Mouse (Mus musculus): Measurements from ENCODE around the gene Mroh2a. TPM values are rescaled to one million over a fixed set of nuclear protein-coding genes. Genes with fewer than 3 reads are reported as not detected.

Gene Mroh2a
- total RNA-seq, 1 experiment from 2014 or later = 0.05 TPM

GRCm38 (mm10) chr1:88277818-88278511, 51.2 kb downstream of the Mroh2a start:
- peak; percentile 0 to 1; a peak in 1 of 4 replicates for ATAC-seq (replicated peaks in 1 of 2; ENCODE audit: insufficient read depth in 1 of 2, low FRiP score in 2 of 2, low TSS enrichment in 1 of 2, low read depth in 1 of 2, poor library complexity in 2 of 2, severe bottlenecking in 2 of 2)

- no peak for ATAC-seq (replicated peaks in 1 of 2; ENCODE audit: insufficient read depth in 1 of 2, low FRiP score in 2 of 2, low TSS enrichment in 1 of 2, low read depth in 1 of 2, poor library complexity in 2 of 2, severe bottlenecking in 2 of 2)
Measured at GRCm38 (mm10) chr1:88279111-88280005, 52.6 kb downstream of the Mroh2a start.

- no peak for ATAC-seq (replicated peaks in 1 of 2; ENCODE audit: insufficient read depth in 1 of 2, low FRiP score in 2 of 2, low TSS enrichment in 1 of 2, low read depth in 1 of 2, poor library complexity in 2 of 2, severe bottlenecking in 2 of 2)
Measured at GRCm38 (mm10) chr1:88280006-88280690, 53.4 kb downstream of the Mroh2a start.

GRCm38 (mm10) chr1:88282301-88282700, 55.5 kb downstream of the Mroh2a start:
- no peak for ATAC-seq (replicated peaks in 1 of 2; ENCODE audit: insufficient read depth in 1 of 2, low FRiP score in 2 of 2, low TSS enrichment in 1 of 2, low read depth in 1 of 2, poor library complexity in 2 of 2, severe bottlenecking in 2 of 2)

GRCm38 (mm10) chr1:88283376-88284227, 56.8 kb downstream of the Mroh2a start:
- ATAC-seq (replicated peaks in 1 of 2; ENCODE audit: insufficient read depth in 1 of 2, low FRiP score in 2 of 2, low TSS enrichment in 1 of 2, low read depth in 1 of 2, poor library complexity in 2 of 2, severe bottlenecking in 2 of 2) = no peak

GRCm38 (mm10) chr1:88284228-88284945, 57.6 kb downstream of the Mroh2a start:
- ATAC-seq (replicated peaks in 1 of 2; ENCODE audit: insufficient read depth in 1 of 2, low FRiP score in 2 of 2, low TSS enrichment in 1 of 2, low read depth in 1 of 2, poor library complexity in 2 of 2, severe bottlenecking in 2 of 2) = no peak

GRCm38 (mm10) chr1:88284946-88285320, 58.1 kb downstream of the Mroh2a start:
- peak; percentile 41 to 43 for ATAC-seq (replicated peaks in 1 of 2; ENCODE audit: insufficient read depth in 1 of 2, low FRiP score in 2 of 2, low TSS enrichment in 1 of 2, low read depth in 1 of 2, poor library complexity in 2 of 2, severe bottlenecking in 2 of 2)

GRCm38 (mm10) chr1:88285652-88286051, 58.9 kb downstream of the Mroh2a start:
- no peak for ATAC-seq (replicated peaks in 1 of 2; ENCODE audit: insufficient read depth in 1 of 2, low FRiP score in 2 of 2, low TSS enrichment in 1 of 2, low read depth in 1 of 2, poor library complexity in 2 of 2, severe bottlenecking in 2 of 2)

- ATAC-seq (replicated peaks in 1 of 2; ENCODE audit: insufficient read depth in 1 of 2, low FRiP score in 2 of 2, low TSS enrichment in 1 of 2, low read depth in 1 of 2, poor library complexity in 2 of 2, severe bottlenecking in 2 of 2) = no peak
Measured at GRCm38 (mm10) chr1:88286136-88286845, 59.5 kb downstream of the Mroh2a start.

GRCm38 (mm10) chr1:88286887-88287696, 60.3 kb downstream of the Mroh2a start:
- no peak; a peak in 1 of 4 replicates for ATAC-seq (replicated peaks in 1 of 2; ENCODE audit: insufficient read depth in 1 of 2, low FRiP score in 2 of 2, low TSS enrichment in 1 of 2, low read depth in 1 of 2, poor library complexity in 2 of 2, severe bottlenecking in 2 of 2)

GRCm38 (mm10) chr1:88287697-88287980, 60.9 kb downstream of the Mroh2a start:
- ATAC-seq (replicated peaks in 1 of 2; ENCODE audit: insufficient read depth in 1 of 2, low FRiP score in 2 of 2, low TSS enrichment in 1 of 2, low read depth in 1 of 2, poor library complexity in 2 of 2, severe bottlenecking in 2 of 2) = peak; percentile 34 to 47

- no peak for ATAC-seq (replicated peaks in 1 of 2; ENCODE audit: insufficient read depth in 1 of 2, low FRiP score in 2 of 2, low TSS enrichment in 1 of 2, low read depth in 1 of 2, poor library complexity in 2 of 2, severe bottlenecking in 2 of 2)
Measured at GRCm38 (mm10) chr1:88288056-88288788, 61.4 kb downstream of the Mroh2a start.

- ATAC-seq (replicated peaks in 1 of 2; ENCODE audit: insufficient read depth in 1 of 2, low FRiP score in 2 of 2, low TSS enrichment in 1 of 2, low read depth in 1 of 2, poor library complexity in 2 of 2, severe bottlenecking in 2 of 2) = no peak
Measured at GRCm38 (mm10) chr1:88288789-88289127, 62.0 kb downstream of the Mroh2a start.

GRCm38 (mm10) chr1:88289152-88289551, 62.4 kb downstream of the Mroh2a start:
- ATAC-seq (replicated peaks in 1 of 2; ENCODE audit: insufficient read depth in 1 of 2, low FRiP score in 2 of 2, low TSS enrichment in 1 of 2, low read depth in 1 of 2, poor library complexity in 2 of 2, severe bottlenecking in 2 of 2) = no peak

GRCm38 (mm10) chr1:88289917-88290316, 63.1 kb downstream of the Mroh2a start:
- ATAC-seq (replicated peaks in 1 of 2; ENCODE audit: insufficient read depth in 1 of 2, low FRiP score in 2 of 2, low TSS enrichment in 1 of 2, low read depth in 1 of 2, poor library complexity in 2 of 2, severe bottlenecking in 2 of 2) = peak; percentile 43 to 52; a peak in 3 of 4 replicates

All from hematopoietic stem cell, adult 5-6 weeks (primary cell).